Comparison of ENCODE assay signal across 27 mouse cellular contexts in genomic region chr13:118558966-118559365, GRCm38 (mm10).
"Had no signal": no experiment of that assay in that cellular context is flagged by ENCODE, and none has a peak within 500 bp of the region (broad histone marks: within the 10 kb centered on the region; RNA-seq: fewer than 3 reads in every experiment).

No protein-coding gene starts in this region.

- H3K4me2 ChIP-seq: embryonic facial prominence, embryonic 12.5 days; embryonic facial prominence, embryonic 15.5 days; forebrain, embryonic 12.5 days; forebrain, embryonic 13.5 days; forebrain, embryonic 15.5 days had no signal

- H3K27me3 ChIP-seq: embryonic facial prominence, embryonic 12.5 days; embryonic facial prominence, embryonic 15.5 days; forebrain, embryonic 12.5 days; forebrain, embryonic 13.5 days; forebrain, embryonic 15.5 days had no signal

- H3K36me3 ChIP-seq: embryonic facial prominence, embryonic 12.5 days; embryonic facial prominence, embryonic 15.5 days; forebrain, embryonic 10.5 days; forebrain, embryonic 12.5 days; forebrain, embryonic 15.5 days had no signal

- ATAC-seq: forebrain, embryonic 13.5 days; forebrain, embryonic 14.5 days; forebrain, embryonic 15.5 days; forebrain, embryonic 16.5 days; forebrain, postnatal 0 days had no signal

- H3K4me1 ChIP-seq: embryonic facial prominence, embryonic 12.5 days; embryonic facial prominence, embryonic 15.5 days; forebrain, embryonic 10.5 days; forebrain, embryonic 12.5 days; forebrain, embryonic 13.5 days; forebrain, embryonic 15.5 days had no signal

- H3K9me3 ChIP-seq: embryonic facial prominence, embryonic 12.5 days; embryonic facial prominence, embryonic 15.5 days; forebrain, embryonic 10.5 days; forebrain, embryonic 12.5 days; forebrain, embryonic 13.5 days; forebrain, embryonic 15.5 days had no signal

- H3K9ac ChIP-seq: embryonic facial prominence, embryonic 12.5 days; embryonic facial prominence, embryonic 15.5 days; forebrain, embryonic 12.5 days; forebrain, embryonic 13.5 days; forebrain, embryonic 15.5 days; forebrain, postnatal 0 days had no signal

- H3K27ac ChIP-seq: embryonic facial prominence, embryonic 12.5 days; embryonic facial prominence, embryonic 15.5 days; forebrain, embryonic 10.5 days; forebrain, embryonic 12.5 days; forebrain, embryonic 13.5 days; forebrain, embryonic 15.5 days; gastrocnemius, adult 2 months; heart, adult 2 months had no signal

- DNase-seq: cerebellum, adult 2 months; cerebellum, adult 8-10 months; cerebellum, adult 9-10 months; cerebellum, adult 9-11 months; cerebellum, postnatal 10 days; cerebellum, postnatal 14 days; cerebellum, postnatal 25 days; cerebellum, postnatal 36 days; embryo, embryonic 11 days; forebrain, postnatal 0 days; gastrocnemius, adult 2 months; gastrocnemius, postnatal 10 days; gastrocnemius, postnatal 14 days; gastrocnemius, postnatal 25 days; gastrocnemius, postnatal 36 days; heart, adult 11 months; heart, adult 18-20 months; heart, adult 2 months had no signal

- H3K4me3 ChIP-seq: embryonic facial prominence, embryonic 12.5 days; embryonic facial prominence, embryonic 15.5 days; erythroblast, embryonic 14.5 days; forebrain, embryonic 10.5 days; forebrain, embryonic 12.5 days; forebrain, embryonic 13.5 days; forebrain, embryonic 15.5 days; gastrocnemius, adult 2 months; heart, adult 2 months had no signal
